Mouse (Mus musculus) ES-E14 (cell line): ENCODE results near the gene Dhx36.

ENCODE experiments used
- CHD2 ChIP-seq: IDR thresholded peaks from 2 replicates; pipeline ENCODE4 v1.6.1; 2014; ENCODE audit warnings: mild to moderate bottlenecking, low read depth, low read length, inconsistent platforms
- HCFC1 ChIP-seq: IDR thresholded peaks from 2 replicates; pipeline ENCODE4 v1.6.1; 2012; ENCODE audit warnings: low read length, inconsistent platforms, borderline replicate concordance; ENCODE audit not compliant: insufficient read depth
- MAFK ChIP-seq: IDR thresholded peaks from 2 replicates; pipeline ENCODE4 v1.6.1; 2014; ENCODE audit warnings: mild to moderate bottlenecking, low read depth, low read length, inconsistent platforms; ENCODE audit not compliant: insufficient read depth

DNA sequence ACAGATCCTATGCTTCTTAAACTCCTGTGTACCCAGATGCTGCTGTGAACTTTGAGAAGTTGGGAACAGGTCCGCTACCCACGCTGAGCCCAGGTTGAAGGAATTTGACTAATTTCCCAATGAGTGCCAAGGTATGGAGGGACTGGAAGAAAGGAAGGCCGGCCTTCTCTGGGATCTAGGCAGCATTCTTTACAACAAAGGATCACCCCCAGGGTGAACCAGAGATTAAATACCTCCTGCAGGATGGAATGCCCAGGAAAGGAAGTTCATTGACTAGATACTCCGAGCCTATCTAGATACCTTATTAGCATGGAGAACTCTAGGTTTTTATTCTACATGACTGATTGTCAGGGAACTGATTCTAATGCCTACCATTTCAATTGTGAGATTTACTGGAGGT is 53.8 kb downstream of the Dhx36 start:
- TF ChIP-seq HCFC1 (no peak), MAFK (no peak), CHD2 (no peak)
